Mouse (Mus musculus) Patski (cell line): ENCODE measurements around the gene Fcrls. TPM values are rescaled to one million over a fixed set of nuclear protein-coding genes. Genes with fewer than 3 reads are reported as not detected.

Experiments used
- ATAC-seq: fragments of 100-300 bp; one replicate; pipeline ENCODE4 v1.8.0; 2021
- CTCF ChIA-PET: fragments of 350-600 bp; sonication (Branson Sonifier 250); formaldehyde crosslinking; loops from one replicate; lab custom pipeline; 2022; ENCODE audit warnings: inconsistent platforms; lab: Charles Lee
- POLR2A ChIA-PET: fragments of 350-600 bp; sonication (Branson Sonifier 250); formaldehyde crosslinking; loops from one replicate; lab custom pipeline; 2022; ENCODE audit warnings: antibody characterized with exemption, inconsistent platforms; lab: Charles Lee
- DNase-seq: peaks from one replicate; pipeline ENCODE4 v3.0.0-alpha.2; 2011; ENCODE audit warnings: low read depth, low spot score
- H3K27me3 ChIP-seq: fragments of 371-371 bp; one replicate; pipeline ENCODE4 v1.5.1; 2021
- CTCF ChIP-seq: fragments of 100-300 bp; IDR thresholded peaks from one replicate; pipeline ENCODE4 v1.5.1; 2021
- in situ Hi-C: fragments of 300-500 bp; cut with MboI; formaldehyde crosslinking; loops from 3 replicates; pipeline ENCODE4 v1.11.1; 2018; ENCODE audit warnings: low pct_unique_long_range_greater_than_20kb, mixed read lengths
- polyA plus RNA-seq: library from polyadenylated mRNA; unstranded; gene quantifications from one replicate; pipeline ENCODE4 v1.2.3, GENCODE M21; 2021

Gene Fcrls
- polyA plus RNA-seq, 1 experiment from 2014 or later = not detected

GRCm38 (mm10) chr3:87222346-87222745 lies 41.2 kb downstream of the Fcrls start:
- no peak for ATAC-seq
- DNase-seq = no peak
- ChIA-PET POLR2A (interaction anchor here (0.6 kb wide), 1 partner anchor 185 kb away, joined by 3 read pairs; no protein-coding TSS in a partner anchor), CTCF (no interaction called here)
- in situ Hi-C loops = no loop called here
- no peak for TF ChIP-seq CTCF
- H3K27me3 ChIP-seq = peaks cover 17% of the 10 kb centered on the region

GRCm38 (mm10) chr3:87215176-87215575 lies 48.4 kb downstream of the Fcrls start:
- TF ChIP-seq CTCF = no peak
- ATAC-seq (no peak), DNase-seq (no peak)
- in situ Hi-C loops = no loop called here
- POLR2A ChIA-PET = interaction anchor here (1.4 kb wide), 1 partner anchor 17 kb away, joined by 3 read pairs; no protein-coding TSS in a partner anchor
- peaks cover 17% of the 10 kb centered on the region for H3K27me3 ChIP-seq
- CTCF ChIA-PET = interaction anchor here (1.2 kb wide), 1 partner anchor 284 kb away, joined by 3 read pairs; no protein-coding TSS in a partner anchor

DNA sequence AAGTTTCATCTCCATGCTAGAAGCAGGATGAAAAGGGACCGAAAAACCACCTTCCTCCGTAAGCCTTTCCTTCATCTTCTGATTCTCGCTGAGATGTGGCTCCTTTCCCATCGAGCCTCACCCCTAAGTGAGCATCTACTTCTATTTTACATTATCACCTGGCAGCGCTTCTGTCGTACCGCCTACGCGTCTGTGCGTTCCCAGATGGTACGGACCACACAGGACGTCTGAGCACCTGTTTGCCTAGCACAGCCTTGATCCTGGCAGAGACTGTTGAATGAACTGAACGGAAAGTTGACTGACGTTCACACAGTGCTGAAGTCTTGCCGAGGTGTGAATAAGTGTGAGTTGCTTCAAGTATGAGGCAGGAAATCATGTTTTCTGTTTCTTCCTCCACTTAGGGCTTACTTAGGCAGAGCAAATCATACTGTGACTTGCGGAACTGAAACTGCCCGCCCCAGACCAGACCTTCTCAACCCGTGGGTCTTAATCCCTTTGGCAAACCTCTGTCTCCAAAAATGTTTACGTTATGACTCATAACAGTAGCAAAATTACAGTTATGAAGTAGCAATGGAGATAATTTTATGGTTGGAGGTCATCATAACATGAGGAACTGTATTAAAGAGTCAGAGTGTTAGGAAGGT lies 49.2 kb downstream of the Fcrls start:
- no peak for DNase-seq
- CTCF ChIA-PET = no interaction called here
- no peak for ATAC-seq
- in situ Hi-C loops = no loop called here
- POLR2A ChIA-PET = interaction anchor here (1.4 kb wide), 1 partner anchor 16 kb away, joined by 3 read pairs; no protein-coding TSS in a partner anchor
- peaks cover 17% of the 10 kb centered on the region for H3K27me3 ChIP-seq
- TF ChIP-seq CTCF = no peak

DNA sequence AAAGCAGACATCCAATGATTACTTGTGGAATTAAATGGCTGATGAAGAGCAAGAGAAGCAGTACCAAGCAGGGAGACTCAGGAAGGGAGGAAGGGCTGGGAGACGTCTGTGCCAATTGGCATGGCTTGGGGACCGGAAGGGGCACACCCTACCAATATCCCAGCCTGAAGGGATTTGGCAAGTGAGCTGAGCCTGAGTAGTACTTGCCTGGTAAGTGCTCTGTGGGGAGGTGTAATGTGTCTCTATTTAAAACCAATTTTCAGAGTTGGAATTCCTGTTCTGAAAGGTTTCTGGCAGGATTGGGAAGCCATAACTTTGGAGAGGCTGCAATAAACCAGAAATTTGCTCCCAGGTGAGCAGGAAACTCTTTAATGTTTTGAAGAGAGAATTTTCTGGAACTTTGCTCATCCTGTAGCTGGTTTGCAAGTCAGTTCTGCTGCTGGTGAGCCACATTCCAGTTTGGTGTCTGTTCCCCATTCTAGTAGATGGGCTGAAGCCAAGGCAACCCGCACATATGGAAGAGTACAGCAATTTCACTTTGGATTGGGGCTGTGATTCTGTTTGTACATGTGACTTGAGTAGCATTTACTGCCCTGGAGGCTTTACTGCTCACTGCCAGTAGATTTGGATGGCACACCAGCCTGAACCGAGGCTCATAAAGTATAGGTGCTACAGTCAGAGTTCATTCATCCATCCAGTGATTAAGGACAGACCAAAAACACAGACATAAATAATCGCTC lies 57.0 kb downstream of the Fcrls start:
- ChIA-PET CTCF (no interaction called here), POLR2A (no interaction called here)
- no peak for ATAC-seq
- no peak for TF ChIP-seq CTCF
- no peak for DNase-seq
- H3K27me3 ChIP-seq = peaks cover 38% of the 10 kb centered on the region
- in situ Hi-C loops = no loop called here

Other genes with a start within 250 kb of the Fcrls start
- 156 TPM for gene Kirrel, start 89.0 kb downstream of the Fcrls start, polyA plus RNA-seq
- gene Cd5l, start 94.1 kb upstream of the Fcrls start, polyA plus RNA-seq = not detected
- gene Fcrl1, start 112.6 kb upstream of the Fcrls start, polyA plus RNA-seq = 0.22 TPM
- not detected for gene Fcrl5, start 172.0 kb upstream of the Fcrls start, polyA plus RNA-seq